Mouse (Mus musculus) kidney, embryonic 14.5 days (tissue): ENCODE data around the gene 1700024P04Rik. TPM values are rescaled to one million over a fixed set of nuclear protein-coding genes. Genes with fewer than 3 reads are reported as not detected.
A peak's percentile ranks its signal among the peaks of the same experiment; 100 is the strongest.

ENCODE experiments used
- ATAC-seq: fragments of 200-750 bp; cut with Nextera tagmentation; 2 replicates; pipeline ENCODE4 v1.8.0; 2017; ENCODE audit warnings: moderate number of reproducible peaks, mild to moderate bottlenecking, moderate TSS enrichment, moderate library complexity; ENCODE audit not compliant: low FRiP score, low TSS enrichment
- H3K27ac ChIP-seq: fragments of 300-500 bp; sonication (generic); 2 replicates; pipeline ENCODE4 v1.5.1; 2014; ENCODE audit warnings: low read depth, mild to moderate bottlenecking, low read length, moderate library complexity, mixed read lengths
- H3K27me3 ChIP-seq: fragments of 300-500 bp; sonication (generic); 2 replicates; pipeline ENCODE4 v1.6.1; 2014; ENCODE audit warnings: mild to moderate bottlenecking, low read length; ENCODE audit not compliant: control insufficient read depth, insufficient read depth
- H3K36me3 ChIP-seq: fragments of 300-500 bp; sonication (generic); 2 replicates; pipeline ENCODE4 v1.6.1; 2014; ENCODE audit warnings: low read length, mixed read lengths; ENCODE audit not compliant: control insufficient read depth, insufficient read depth
- H3K4me1 ChIP-seq: fragments of 300-500 bp; sonication (generic); 2 replicates; pipeline ENCODE4 v1.6.1; 2014; ENCODE audit warnings: low read length, mixed read lengths; ENCODE audit not compliant: control insufficient read depth, insufficient read depth
- H3K4me2 ChIP-seq: fragments of 300-500 bp; sonication (generic); replicated peaks from 2 replicates; pipeline ENCODE4 v1.6.1; 2014; ENCODE audit warnings: low read depth, mild to moderate bottlenecking, low read length
- H3K4me3 ChIP-seq: fragments of 300-500 bp; sonication (generic); 2 replicates; pipeline ENCODE4 v1.5.1; 2014; ENCODE audit warnings: mild to moderate bottlenecking, low read length
- H3K9ac ChIP-seq: fragments of 300-500 bp; sonication (generic); 2 replicates; pipeline ENCODE4 v1.6.1; 2014; ENCODE audit warnings: low read depth, mild to moderate bottlenecking, low read length, moderate library complexity
- H3K9me3 ChIP-seq: fragments of 300-500 bp; sonication (generic); 2 replicates; pipeline ENCODE4 v1.6.1; 2016; ENCODE audit warnings: low read length; ENCODE audit not compliant: control insufficient read depth
- WGBS: fragments of 180-500 bp; shearing (Covaris S2); extraction: QIAGEN DNeasy Blood & Tissue Kit; methylation state at CpG from one replicate; pipeline ENCODE4 v1.1.7; 2014; 5-methylcytosine and 5-hydroxymethylcytosine counted together
- polyA plus RNA-seq: library from polyadenylated mRNA; unstranded; fragments of >200 nt; fragmentation: Nextera tagmentation; extraction: Ambion mirVana; gene quantifications from 2 replicates; pipeline ENCODE4 v1.2.1, GENCODE M21; 2014

Gene 1700024P04Rik
- polyA plus RNA-seq, 1 experiment from 2014 or later, result not detected

GRCm38 (mm10) chr13:98951951-98952350, 32.4 kb downstream of the 1700024P04Rik start:
- H3K9me3 ChIP-seq, result no peaks in the 10 kb centered on the region
- H3K9ac ChIP-seq, result no peak overlapping the region
- no peak overlapping the region for H3K27ac ChIP-seq
- 0 out of 2 replicates have a peak, but pooled peaks have one; percentile 49 for ATAC-seq
- H3K27me3 ChIP-seq, result no peaks in the 10 kb centered on the region
- no peak overlapping the region for H3K4me2 ChIP-seq
- no peaks in the 10 kb centered on the region for H3K4me1 ChIP-seq
- 34% methylated on average over 7 of the region's 7 CpGs for WGBS
- H3K4me3 ChIP-seq, result no peak overlapping the region
- no peaks in the 10 kb centered on the region for H3K36me3 ChIP-seq

- 58% methylated on average over 4 of the region's 4 CpGs for WGBS
- H3K27me3 ChIP-seq, result no peaks in the 10 kb centered on the region
- H3K4me3 ChIP-seq, result no peak overlapping the region
- H3K9ac ChIP-seq, result no peak overlapping the region
- H3K9me3 ChIP-seq, result no peaks in the 10 kb centered on the region
- no peak overlapping the region for H3K4me2 ChIP-seq
- H3K4me1 ChIP-seq, result peaks cover 12% of the 10 kb centered on the region
- H3K36me3 ChIP-seq, result no peaks in the 10 kb centered on the region
- H3K27ac ChIP-seq, result no peak overlapping the region
- ATAC-seq, result no peak
These were observed 36.2 kb downstream of the 1700024P04Rik start for GRCm38 (mm10) chr13:98948146-98948545.

- no peak overlapping the region for H3K27ac ChIP-seq
- H3K4me3 ChIP-seq, result no peak overlapping the region
- H3K36me3 ChIP-seq, result no peaks in the 10 kb centered on the region
- no peak for ATAC-seq
- H3K4me2 ChIP-seq, result no peak overlapping the region
- H3K9ac ChIP-seq, result no peak overlapping the region
- no peaks in the 10 kb centered on the region for H3K27me3 ChIP-seq
- 85% methylated on average over 7 of the region's 7 CpGs for WGBS
- no peaks in the 10 kb centered on the region for H3K9me3 ChIP-seq
- H3K4me1 ChIP-seq, result peaks cover 12% of the 10 kb centered on the region
These were observed 37.9 kb downstream of the 1700024P04Rik start for GRCm38 (mm10) chr13:98946434-98946833.

GRCm38 (mm10) chr13:98945908-98946307, 38.5 kb downstream of the 1700024P04Rik start:
- Histone ChIP-seq H3K27ac (no peak overlapping the region), H3K4me1 (peaks cover 12% of the 10 kb centered on the region), H3K9ac (no peak overlapping the region), H3K27me3 (no peaks in the 10 kb centered on the region), H3K4me3 (no peak overlapping the region), H3K36me3 (no peaks in the 10 kb centered on the region), H3K4me2 (no peak overlapping the region), H3K9me3 (no peaks in the 10 kb centered on the region)
- ATAC-seq, result no peak; the same call in 1 of the 2 replicates
- WGBS, result 46% methylated on average over 3 of the region's 3 CpGs

- H3K36me3 ChIP-seq, result no peaks in the 10 kb centered on the region
- WGBS, result 72% methylated on average over 4 of the region's 4 CpGs
- no peak overlapping the region for H3K9ac ChIP-seq
- no peaks in the 10 kb centered on the region for H3K9me3 ChIP-seq
- no peaks in the 10 kb centered on the region for H3K27me3 ChIP-seq
- H3K4me3 ChIP-seq, result no peak overlapping the region
- H3K27ac ChIP-seq, result 0 out of 2 replicates have a peak overlapping the region, but pooled peaks have one; percentile 15
- peaks cover 12% of the 10 kb centered on the region for H3K4me1 ChIP-seq
- ATAC-seq, result no peak
- H3K4me2 ChIP-seq, result no peak overlapping the region
These were observed 39.0 kb downstream of the 1700024P04Rik start for GRCm38 (mm10) chr13:98945381-98945780.

- 47% methylated on average over 7 of the region's 7 CpGs for WGBS
- H3K4me2 ChIP-seq, result no peak overlapping the region; the same call in 1 of the 2 replicates
- no peak overlapping the region for H3K9ac ChIP-seq
- peak overlapping the region; percentile 15; the same call in 1 of the 2 replicates for H3K27ac ChIP-seq
- no peaks in the 10 kb centered on the region for H3K9me3 ChIP-seq
- no peak for ATAC-seq
- H3K4me1 ChIP-seq, result peaks cover 12% of the 10 kb centered on the region
- no peaks in the 10 kb centered on the region for H3K27me3 ChIP-seq
- no peaks in the 10 kb centered on the region for H3K36me3 ChIP-seq
- no peak overlapping the region for H3K4me3 ChIP-seq
These were observed 39.7 kb downstream of the 1700024P04Rik start for GRCm38 (mm10) chr13:98944620-98945081.

GRCm38 (mm10) chr13:98942360-98942759, 42.0 kb downstream of the 1700024P04Rik start:
- peaks cover 12% of the 10 kb centered on the region for H3K4me1 ChIP-seq
- H3K4me3 ChIP-seq, result no peak overlapping the region
- no peak overlapping the region for H3K4me2 ChIP-seq
- 45% methylated on average over 6 of the region's 6 CpGs for WGBS
- ATAC-seq, result peak; percentile 20; the same call in 1 of the 2 replicates
- H3K9me3 ChIP-seq, result no peaks in the 10 kb centered on the region
- no peaks in the 10 kb centered on the region for H3K27me3 ChIP-seq
- H3K27ac ChIP-seq, result peak overlapping the region; percentile 72; the same call in 1 of the 2 replicates
- H3K9ac ChIP-seq, result no peak overlapping the region
- no peaks in the 10 kb centered on the region for H3K36me3 ChIP-seq

GRCm38 (mm10) chr13:98941829-98942343, 42.5 kb downstream of the 1700024P04Rik start:
- ATAC-seq, result peak; percentile 36; the same call in 1 of the 2 replicates
- H3K27me3 ChIP-seq, result no peaks in the 10 kb centered on the region
- H3K4me2 ChIP-seq, result no peak overlapping the region
- no peak overlapping the region for H3K4me3 ChIP-seq
- H3K36me3 ChIP-seq, result no peaks in the 10 kb centered on the region
- peaks cover 12% of the 10 kb centered on the region for H3K4me1 ChIP-seq
- 0 out of 2 replicates have a peak overlapping the region, but pooled peaks have one; percentile 10 for H3K27ac ChIP-seq
- no peak overlapping the region for H3K9ac ChIP-seq
- 70% methylated on average over 7 of the region's 7 CpGs for WGBS
- no peaks in the 10 kb centered on the region for H3K9me3 ChIP-seq

- no peaks in the 10 kb centered on the region for H3K27me3 ChIP-seq
- no peak overlapping the region for H3K27ac ChIP-seq
- H3K9ac ChIP-seq, result no peak overlapping the region
- no peak for ATAC-seq
- no peak overlapping the region for H3K4me2 ChIP-seq
- 82% methylated on average over 6 of the region's 6 CpGs for WGBS
- H3K36me3 ChIP-seq, result no peaks in the 10 kb centered on the region
- no peak overlapping the region for H3K4me3 ChIP-seq
- no peaks in the 10 kb centered on the region for H3K9me3 ChIP-seq
- no peaks in the 10 kb centered on the region for H3K4me1 ChIP-seq
These were observed 47.3 kb downstream of the 1700024P04Rik start for GRCm38 (mm10) chr13:98937108-98937507.
